In genomic region chr7:70330761-70331242, GRCm38 (mm10) we compare ENCODE assay signal across 8 mouse cellular contexts. TPM values are rescaled to one million over a fixed set of nuclear protein-coding genes. Genes with fewer than 3 reads are reported as not detected.
DNase-seq lines count a peak whose midpoint lies in the region; ATAC-seq lines count a peak whose summit lies in the region.

No protein-coding gene starts in this region.

- no peaks in the 10 kb centered on the region for H3K36me3 ChIP-seq in liver, embryonic 11.5 days (ENCODE audit: control insufficient read depth, insufficient read depth, low read length)
- no peaks in the 10 kb centered on the region for H3K36me3 ChIP-seq in embryonic facial prominence, embryonic 14.5 days (ENCODE audit: control insufficient read depth, insufficient read depth, low read length)
- H3K36me3 ChIP-seq in intestine, embryonic 16.5 days (ENCODE audit: control insufficient read depth, insufficient read depth, low read length), result no peaks in the 10 kb centered on the region
- H3K36me3 ChIP-seq in neural tube, embryonic 13.5 days, result no peaks in the 10 kb centered on the region

- H3K4me2 ChIP-seq in liver, embryonic 11.5 days, result peak overlapping the region; percentile 64
- peak overlapping the region; percentile 67 for H3K4me2 ChIP-seq in embryonic facial prominence, embryonic 14.5 days (ENCODE audit: low read depth, low read length)
- peak overlapping the region; percentile 88 for H3K4me2 ChIP-seq in intestine, embryonic 16.5 days (ENCODE audit: low read depth, low read length)
- peak overlapping the region; percentile 62 for H3K4me2 ChIP-seq in neural tube, embryonic 13.5 days

- no peak for DNase-seq in liver, embryonic 11.5 days (ENCODE audit: low spot score)
- DNase-seq in liver, result no peak
- no peak for DNase-seq in embryonic facial prominence, embryonic 14.5 days (ENCODE audit: low spot score)
- DNase-seq in testis, postnatal 14 days (ENCODE audit: low spot score), result no peak
- DNase-seq in gastrocnemius, adult 8-10 months (ENCODE audit: low spot score in 2 of 2), result no peak
- no peak for DNase-seq in left cerebral cortex, adult 8-10 months (ENCODE audit: low spot score in 2 of 2)

- H3K4me1 ChIP-seq in liver, embryonic 11.5 days (replicated peaks; ENCODE audit: control insufficient read depth, insufficient read depth, low read length), result peaks cover 6% of the 10 kb centered on the region; the same call in 1 of the 2 replicates
- peaks cover 7% of the 10 kb centered on the region; the same call in 1 of the 2 replicates for H3K4me1 ChIP-seq in embryonic facial prominence, embryonic 14.5 days (ENCODE audit: control insufficient read depth, insufficient read depth, low read length)
- peaks cover 19% of the 10 kb centered on the region for H3K4me1 ChIP-seq in intestine, embryonic 16.5 days (ENCODE audit: control insufficient read depth, insufficient read depth, low read length)
- H3K4me1 ChIP-seq in neural tube, embryonic 13.5 days (replicated peaks), result peaks cover 26% of the 10 kb centered on the region

- no peaks in the 10 kb centered on the region for H3K9me3 ChIP-seq in liver, embryonic 11.5 days (ENCODE audit: control insufficient read depth, low read length)
- no peaks in the 10 kb centered on the region for H3K9me3 ChIP-seq in embryonic facial prominence, embryonic 14.5 days (ENCODE audit: control insufficient read depth, low read length)
- no peaks in the 10 kb centered on the region for H3K9me3 ChIP-seq in intestine, embryonic 16.5 days (ENCODE audit: control insufficient read depth, low read length)
- H3K9me3 ChIP-seq in neural tube, embryonic 13.5 days, result no peaks in the 10 kb centered on the region

- H3K4me3 ChIP-seq in liver, embryonic 11.5 days (ENCODE audit: low read depth, low read length), result peak overlapping the region; percentile 45
- H3K4me3 ChIP-seq in embryonic facial prominence, embryonic 14.5 days (ENCODE audit: low read depth, low read length), result peak overlapping the region; percentile 43
- peak overlapping the region; percentile 45 for H3K4me3 ChIP-seq in intestine, embryonic 16.5 days (ENCODE audit: low read length)
- H3K4me3 ChIP-seq in neural tube, embryonic 13.5 days, result peak overlapping the region; percentile 38

- no peak for ATAC-seq in liver, embryonic 11.5 days (replicated peaks; ENCODE audit: low FRiP score)
- no peak; the same call in 1 of the 2 replicates for ATAC-seq in embryonic facial prominence, embryonic 14.5 days (ENCODE audit: low read depth)
- ATAC-seq in intestine, embryonic 16.5 days, result no peak
- ATAC-seq in neural tube, embryonic 13.5 days (ENCODE audit: low read depth), result 0 out of 2 replicates have a peak, but pooled peaks have one; percentile 15

- no peak overlapping the region for H3K27ac ChIP-seq in liver, embryonic 11.5 days (ENCODE audit: low read depth, low read length)
- H3K27ac ChIP-seq in embryonic facial prominence, embryonic 14.5 days (replicated peaks; ENCODE audit: low read depth, low read length), result no peak overlapping the region
- no peak overlapping the region for H3K27ac ChIP-seq in intestine, embryonic 16.5 days (ENCODE audit: low read length)
- H3K27ac ChIP-seq in neural tube, embryonic 13.5 days (replicated peaks), result no peak overlapping the region

- 2% methylated on average over 19 of the region's 19 CpGs for WGBS in liver, embryonic 11.5 days
- 0% methylated on average over 19 of the region's 19 CpGs for WGBS in embryonic facial prominence, embryonic 14.5 days
- 2% methylated on average over 19 of the region's 19 CpGs for WGBS in intestine, embryonic 16.5 days
- under 1% methylated on average over 19 of the region's 19 CpGs for WGBS in neural tube, embryonic 13.5 days

- no peak overlapping the region for H3K9ac ChIP-seq in liver, embryonic 11.5 days (ENCODE audit: low read depth, low read length)
- H3K9ac ChIP-seq in embryonic facial prominence, embryonic 14.5 days (ENCODE audit: low read depth, low read length), result no peak overlapping the region
- H3K9ac ChIP-seq in intestine, embryonic 16.5 days (ENCODE audit: low read depth, low read length), result no peak overlapping the region
- H3K9ac ChIP-seq in neural tube, embryonic 13.5 days, result peak overlapping the region; percentile 60; the same call in 1 of the 2 replicates

- H3K27me3 ChIP-seq in liver, embryonic 11.5 days (replicated peaks; ENCODE audit: control insufficient read depth, insufficient read depth, low read length), result peaks cover 94% of the 10 kb centered on the region
- H3K27me3 ChIP-seq in embryonic facial prominence, embryonic 14.5 days (replicated peaks; ENCODE audit: control insufficient read depth, insufficient read depth, low read length), result peaks cover 95% of the 10 kb centered on the region
- H3K27me3 ChIP-seq in intestine, embryonic 16.5 days (replicated peaks; ENCODE audit: control insufficient read depth, insufficient read depth, low read length), result peaks cover 80% of the 10 kb centered on the region
- H3K27me3 ChIP-seq in neural tube, embryonic 13.5 days, result peaks cover 95% of the 10 kb centered on the region

RNA-seq across cellular contexts. Expression of gene Nr2f2, which starts 35.7 kb away (rescaled TPM):
- polyA plus RNA-seq in liver, embryonic 11.5 days (2014; fragmentation: Nextera tagmentation; extraction: Ambion mirVana), result 49.6 and 49.7 TPM in 2 replicates
- 51.4 and 55.5 TPM in 2 replicates for polyA plus RNA-seq in embryonic facial prominence, embryonic 14.5 days (2014; fragmentation: Nextera tagmentation; extraction: Ambion mirVana)
- polyA plus RNA-seq in intestine, embryonic 16.5 days (2015; fragmentation: Nextera tagmentation; extraction: Ambion mirVana), result 22.2 and 24.6 TPM in 2 replicates
- 85.5 and 87.8 TPM in 2 replicates for polyA plus RNA-seq in neural tube, embryonic 13.5 days (2015; fragmentation: Nextera tagmentation; extraction: Ambion mirVana)
- 10 to 100 TPM; 18.0 to 21.0 (median 20.2) TPM for total RNA-seq in gastrocnemius, adult 8-10 months (2022)
- total RNA-seq in left cerebral cortex, adult 8-10 months (2022), result 10 to 100 TPM; 20.1 to 32.6 (median 27.2) TPM
